Mouse (Mus musculus): Measurements from ENCODE around the gene Mical2. TPM values are rescaled to one million over a fixed set of nuclear protein-coding genes. Genes with fewer than 3 reads are reported as not detected.
A peak's percentile ranks its signal among the peaks of the same experiment; 100 is the strongest.

Gene Mical2
- polyA plus RNA-seq, 2 experiments, result 5.0 to 7.5 TPM

- H3K36me3 ChIP-seq (ENCODE audit: control insufficient read depth, insufficient read depth, low read length), result no peaks in the 10 kb centered on the region
- DNase-seq (ENCODE audit: low spot score) (no peak), ATAC-seq (ENCODE audit: low FRiP score, low read depth) (no peak)
- WGBS, result 96% methylated on average over 3 of the region's 3 CpGs
- H3K27ac ChIP-seq (replicated peaks; ENCODE audit: low read depth, low read length), result no peak overlapping the region
- H3K4me1 ChIP-seq (ENCODE audit: control insufficient read depth, insufficient read depth, low read length), result 0 out of 2 replicates have a peak, but pooled peaks cover 3% of the 10 kb centered on the region
- no peak for TF ChIP-seq POLR2A (IDR thresholded peaks at IDR 0.05; ENCODE audit: borderline replicate concordance, extremely low read depth, insufficient read depth, insufficient read length)
- no peaks in the 10 kb centered on the region for H3K9me3 ChIP-seq (ENCODE audit: control insufficient read depth, low read length)
- H3K27me3 ChIP-seq (ENCODE audit: control insufficient read depth, insufficient read depth, low read length), result no peaks in the 10 kb centered on the region
- H3K4me2 ChIP-seq (replicated peaks; ENCODE audit: low read depth, low read length, severe bottlenecking), result no peak overlapping the region
- H3K4me3 ChIP-seq (replicated peaks; ENCODE audit: low read length), result no peak overlapping the region
- no peak overlapping the region for H3K9ac ChIP-seq (ENCODE audit: low read depth, low read length, severe bottlenecking)
Measured at GRCm38 (mm10) chr7:112397786-112398185, 172.1 kb downstream of the Mical2 start.

- H3K9me3 ChIP-seq (ENCODE audit: control insufficient read depth, low read length), result no peaks in the 10 kb centered on the region
- DNase-seq (ENCODE audit: low spot score) (no peak), ATAC-seq (ENCODE audit: low FRiP score, low read depth) (no peak)
- H3K36me3 ChIP-seq (ENCODE audit: control insufficient read depth, insufficient read depth, low read length), result no peaks in the 10 kb centered on the region
- H3K27me3 ChIP-seq (ENCODE audit: control insufficient read depth, insufficient read depth, low read length), result no peaks in the 10 kb centered on the region
- H3K27ac ChIP-seq (replicated peaks; ENCODE audit: low read depth, low read length), result no peak overlapping the region
- no peak for TF ChIP-seq POLR2A (IDR thresholded peaks at IDR 0.05; ENCODE audit: borderline replicate concordance, extremely low read depth, insufficient read depth, insufficient read length)
- no peak overlapping the region for H3K4me2 ChIP-seq (replicated peaks; ENCODE audit: low read depth, low read length, severe bottlenecking)
- H3K4me1 ChIP-seq (ENCODE audit: control insufficient read depth, insufficient read depth, low read length), result peaks cover 3% of the 10 kb centered on the region; the same call in 1 of the 2 replicates
- no peak overlapping the region for H3K9ac ChIP-seq (ENCODE audit: low read depth, low read length, severe bottlenecking)
- H3K4me3 ChIP-seq (replicated peaks; ENCODE audit: low read length), result no peak overlapping the region
- WGBS, result 72% methylated on average over 7 of the region's 7 CpGs
Measured at GRCm38 (mm10) chr7:112399425-112400170, 173.9 kb downstream of the Mical2 start.

- DNase-seq (ENCODE audit: low spot score) (peak; percentile 93), ATAC-seq (ENCODE audit: low FRiP score, low read depth) (no peak)
- no peak for TF ChIP-seq POLR2A (IDR thresholded peaks at IDR 0.05; ENCODE audit: borderline replicate concordance, extremely low read depth, insufficient read depth, insufficient read length)
- no peak overlapping the region for H3K4me3 ChIP-seq (replicated peaks; ENCODE audit: low read length)
- peaks cover 8% of the 10 kb centered on the region; the same call in 1 of the 2 replicates for H3K4me1 ChIP-seq (ENCODE audit: control insufficient read depth, insufficient read depth, low read length)
- no peaks in the 10 kb centered on the region for H3K36me3 ChIP-seq (ENCODE audit: control insufficient read depth, insufficient read depth, low read length)
- WGBS, result 46% methylated on average over 6 of the region's 6 CpGs
- no peak overlapping the region for H3K9ac ChIP-seq (ENCODE audit: low read depth, low read length, severe bottlenecking)
- no peaks in the 10 kb centered on the region for H3K27me3 ChIP-seq (ENCODE audit: control insufficient read depth, insufficient read depth, low read length)
- no peaks in the 10 kb centered on the region for H3K9me3 ChIP-seq (ENCODE audit: control insufficient read depth, low read length)
- H3K27ac ChIP-seq (replicated peaks; ENCODE audit: low read depth, low read length), result no peak overlapping the region
- no peak overlapping the region for H3K4me2 ChIP-seq (replicated peaks; ENCODE audit: low read depth, low read length, severe bottlenecking)
Measured at GRCm38 (mm10) chr7:112400175-112400574, 174.5 kb downstream of the Mical2 start.

GRCm38 (mm10) chr7:112405061-112405460 is 179.4 kb downstream of the Mical2 start:
- H3K27ac ChIP-seq (replicated peaks; ENCODE audit: low read depth, low read length), result no peak overlapping the region
- H3K9ac ChIP-seq (ENCODE audit: low read depth, low read length, severe bottlenecking), result no peak overlapping the region
- peaks cover 4% of the 10 kb centered on the region; the same call in 1 of the 2 replicates for H3K4me1 ChIP-seq (ENCODE audit: control insufficient read depth, insufficient read depth, low read length)
- no peaks in the 10 kb centered on the region for H3K27me3 ChIP-seq (ENCODE audit: control insufficient read depth, insufficient read depth, low read length)
- no peaks in the 10 kb centered on the region for H3K36me3 ChIP-seq (ENCODE audit: control insufficient read depth, insufficient read depth, low read length)
- DNase-seq (ENCODE audit: low spot score), result no peak
- ATAC-seq (ENCODE audit: low FRiP score, low read depth), result no peak
- no peak overlapping the region for H3K4me3 ChIP-seq (replicated peaks; ENCODE audit: low read length)
- no peak overlapping the region for H3K4me2 ChIP-seq (replicated peaks; ENCODE audit: low read depth, low read length, severe bottlenecking)
- H3K9me3 ChIP-seq (ENCODE audit: control insufficient read depth, low read length), result no peaks in the 10 kb centered on the region
- 28% methylated on average over 2 of the region's 2 CpGs for WGBS
- TF ChIP-seq POLR2A (IDR thresholded peaks at IDR 0.05; ENCODE audit: borderline replicate concordance, extremely low read depth, insufficient read depth, insufficient read length), result no peak

GRCm38 (mm10) chr7:112405578-112405977 is 179.9 kb downstream of the Mical2 start:
- Histone ChIP-seq H3K4me1 (ENCODE audit: control insufficient read depth, insufficient read depth, low read length) (peaks cover 4% of the 10 kb centered on the region; the same call in 1 of the 2 replicates), H3K9me3 (ENCODE audit: control insufficient read depth, low read length) (no peaks in the 10 kb centered on the region), H3K9ac (ENCODE audit: low read depth, low read length, severe bottlenecking) (no peak overlapping the region), H3K27ac (replicated peaks; ENCODE audit: low read depth, low read length) (no peak overlapping the region), H3K36me3 (ENCODE audit: control insufficient read depth, insufficient read depth, low read length) (no peaks in the 10 kb centered on the region), H3K4me2 (replicated peaks; ENCODE audit: low read depth, low read length, severe bottlenecking) (no peak overlapping the region), H3K27me3 (ENCODE audit: control insufficient read depth, insufficient read depth, low read length) (no peaks in the 10 kb centered on the region), H3K4me3 (replicated peaks; ENCODE audit: low read length) (no peak overlapping the region)
- ATAC-seq (ENCODE audit: low FRiP score, low read depth) (no peak), DNase-seq (ENCODE audit: low spot score) (no peak)
- TF ChIP-seq POLR2A (IDR thresholded peaks at IDR 0.05; ENCODE audit: borderline replicate concordance, extremely low read depth, insufficient read depth, insufficient read length), result no peak
- WGBS, result 84% methylated on average over 8 of the region's 8 CpGs

Data from limb, embryonic 14.5 days (tissue).